Mouse (Mus musculus) left cerebral cortex, postnatal 25 days (tissue): ENCODE results near the gene Adh7. TPM values are rescaled to one million over a fixed set of nuclear protein-coding genes. Genes with fewer than 3 reads are reported as not detected.
A peak's percentile ranks its signal among the peaks of the same experiment; 100 is the strongest.

Experiments
- DNase-seq, 2 experiments: peaks; one replicate each; pipeline ENCODE4 v3.0.0; 2022; ENCODE audit warnings: low spot score in 2 of 2, mixed read lengths in 1 of 2
- intact Hi-C: fragments of 180-260 bp; cut with DNase I; formaldehyde crosslinking; loops from one replicate; pipeline ENCODE4 v1.15.1; 2025
- total RNA-seq, 2 experiments: library from RNA; stranded (reverse); gene quantifications; 2 replicates each; pipeline ENCODE4 v1.2.3; 2021

Adh7 gene
- total RNA-seq, result not detected

DNA sequence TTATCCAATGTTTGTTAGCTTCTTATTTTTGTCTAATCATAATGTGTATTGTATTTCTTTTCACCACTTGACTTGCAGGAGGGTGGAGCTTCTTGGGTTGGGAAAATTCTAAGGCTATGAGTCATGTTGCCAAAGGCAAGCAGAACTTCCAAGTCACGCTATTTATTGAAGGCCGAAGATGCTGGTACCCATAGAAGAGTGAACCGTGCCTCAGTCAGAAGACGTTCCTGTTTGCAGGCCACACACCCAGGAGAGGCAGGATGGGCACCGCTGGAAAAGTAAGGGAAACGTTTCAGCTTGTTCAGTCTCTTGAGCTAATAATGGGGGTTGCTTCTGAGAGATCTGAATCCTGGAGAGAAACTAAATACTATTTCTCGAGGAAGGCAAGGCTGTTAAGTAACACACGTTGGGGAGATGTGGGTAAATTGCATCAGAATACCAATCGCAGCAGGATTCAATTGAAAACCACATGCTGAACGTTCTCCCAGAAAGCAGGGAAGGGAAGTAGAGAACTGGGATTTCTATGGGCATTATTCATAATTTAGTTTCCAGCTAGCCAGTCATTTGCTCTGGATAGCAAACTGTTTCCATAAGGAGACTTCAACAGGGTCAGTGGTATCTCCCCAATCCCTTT is at the start of gene Adh7:
Adh7 (plus strand) TSS at position 130 of the 634 bp plus-strand sequence.
- DNase-seq, result no peak
- intact Hi-C loops, result no loop called here

DNA sequence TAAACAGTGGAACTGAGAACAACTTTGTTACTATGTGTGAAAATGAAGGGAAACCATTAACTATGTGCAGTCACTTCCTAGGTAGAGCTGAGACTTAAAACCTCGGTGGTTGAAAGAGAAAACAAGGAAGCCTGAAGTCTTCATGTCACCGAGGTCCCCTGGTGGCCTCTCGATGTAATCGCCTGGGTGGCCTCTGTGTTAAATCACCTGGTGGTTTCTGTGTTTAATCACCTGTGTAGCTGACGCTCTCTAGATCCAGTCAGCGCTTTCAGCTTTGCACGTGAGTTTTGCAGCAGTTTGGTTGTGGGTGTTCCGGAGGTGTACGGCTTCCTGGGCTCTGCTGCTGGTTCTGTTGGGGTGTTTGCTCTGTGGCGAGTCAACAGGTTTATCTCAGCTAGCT is 44.3 kb upstream of the Adh7 start:
- peak in 1 of 2 experiments; percentile 6 for DNase-seq
- intact Hi-C loops, result no loop called here

DNA sequence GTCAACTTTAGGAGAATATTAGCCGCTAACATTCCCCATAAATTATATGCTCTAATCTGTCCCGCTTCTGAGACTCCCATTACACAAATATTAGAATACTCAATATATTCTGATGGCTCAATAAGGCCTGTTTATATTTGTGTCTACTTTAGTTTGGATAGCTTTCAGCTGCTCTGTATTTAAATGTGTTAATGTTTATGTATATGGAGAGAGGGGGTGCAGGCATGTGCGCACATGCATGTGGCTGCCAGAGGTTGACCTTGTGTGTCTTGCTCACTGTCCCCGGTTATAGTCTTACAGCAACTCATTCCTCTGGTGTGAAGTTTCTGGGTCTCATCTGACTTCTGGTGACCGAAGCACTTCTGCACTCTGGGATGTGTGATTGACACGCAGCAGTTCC is 42.0 kb upstream of the Adh7 start:
- intact Hi-C loops, result no loop called here

DNA sequence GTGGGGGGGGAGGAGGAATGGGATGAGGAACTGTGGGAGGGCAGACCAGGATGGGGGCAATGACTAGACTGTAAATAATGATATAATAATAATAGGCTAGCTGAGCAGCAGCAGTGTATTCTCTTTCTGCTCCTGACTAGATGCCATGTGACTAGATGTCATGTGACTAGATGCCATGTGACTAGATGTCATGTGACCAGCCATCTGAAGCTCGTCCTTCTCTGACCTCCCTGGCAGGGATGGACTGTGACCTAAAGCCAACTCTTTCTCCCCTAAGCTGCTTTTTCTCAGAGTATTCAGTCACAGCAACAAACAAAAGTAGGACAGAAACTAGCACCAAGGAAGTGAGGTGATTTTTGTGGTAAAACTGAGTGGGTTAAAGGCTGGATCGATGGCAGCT is 35.5 kb upstream of the Adh7 start:
- intact Hi-C loops, result no loop called here
- no peak for DNase-seq

More for the DNA sequence above, 42.0 kb upstream of the Adh7 start:
- no peak for DNase-seq

DNA sequence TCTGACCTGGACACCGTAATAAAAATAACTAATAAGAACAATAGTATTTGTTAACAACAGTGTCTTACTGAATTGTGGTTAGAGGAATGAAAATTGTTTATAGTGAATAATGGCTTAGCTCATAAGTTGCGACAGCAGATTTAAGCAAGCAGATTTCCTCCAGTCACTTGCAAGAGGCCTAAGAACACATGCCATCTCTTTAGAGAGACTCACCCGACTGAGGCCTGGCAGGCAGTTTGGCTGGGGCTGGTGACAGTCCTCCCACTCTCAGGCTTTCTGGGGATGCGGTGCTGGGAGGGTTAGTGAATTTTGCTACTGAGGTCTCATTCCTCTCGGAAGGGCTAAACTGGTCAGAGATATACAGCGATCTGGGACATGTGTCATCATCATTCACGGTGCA is 34.2 kb upstream of the Adh7 start:
- DNase-seq, result no peak
- intact Hi-C loops, result no loop called here

DNA sequence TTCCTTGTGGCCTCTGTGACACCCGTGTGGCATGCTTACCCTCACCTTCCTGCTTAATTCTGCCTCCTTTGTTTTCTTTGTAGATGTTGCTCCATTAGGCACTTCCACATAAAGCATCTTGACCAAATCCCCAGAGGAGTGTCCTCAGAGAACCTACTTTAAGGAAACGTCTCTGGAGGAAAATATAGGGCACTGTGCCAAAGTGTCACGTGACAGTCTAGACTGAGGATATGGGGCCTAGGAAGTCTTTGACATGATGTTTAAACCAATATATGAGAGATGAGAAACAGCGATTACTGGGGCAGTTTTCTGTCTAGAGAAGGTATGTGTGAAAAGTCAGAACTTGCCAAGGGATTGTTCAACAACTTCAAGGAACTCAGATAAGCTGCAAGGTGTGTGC is 32.3 kb upstream of the Adh7 start:
- intact Hi-C loops, result no loop called here
- no peak for DNase-seq

DNA sequence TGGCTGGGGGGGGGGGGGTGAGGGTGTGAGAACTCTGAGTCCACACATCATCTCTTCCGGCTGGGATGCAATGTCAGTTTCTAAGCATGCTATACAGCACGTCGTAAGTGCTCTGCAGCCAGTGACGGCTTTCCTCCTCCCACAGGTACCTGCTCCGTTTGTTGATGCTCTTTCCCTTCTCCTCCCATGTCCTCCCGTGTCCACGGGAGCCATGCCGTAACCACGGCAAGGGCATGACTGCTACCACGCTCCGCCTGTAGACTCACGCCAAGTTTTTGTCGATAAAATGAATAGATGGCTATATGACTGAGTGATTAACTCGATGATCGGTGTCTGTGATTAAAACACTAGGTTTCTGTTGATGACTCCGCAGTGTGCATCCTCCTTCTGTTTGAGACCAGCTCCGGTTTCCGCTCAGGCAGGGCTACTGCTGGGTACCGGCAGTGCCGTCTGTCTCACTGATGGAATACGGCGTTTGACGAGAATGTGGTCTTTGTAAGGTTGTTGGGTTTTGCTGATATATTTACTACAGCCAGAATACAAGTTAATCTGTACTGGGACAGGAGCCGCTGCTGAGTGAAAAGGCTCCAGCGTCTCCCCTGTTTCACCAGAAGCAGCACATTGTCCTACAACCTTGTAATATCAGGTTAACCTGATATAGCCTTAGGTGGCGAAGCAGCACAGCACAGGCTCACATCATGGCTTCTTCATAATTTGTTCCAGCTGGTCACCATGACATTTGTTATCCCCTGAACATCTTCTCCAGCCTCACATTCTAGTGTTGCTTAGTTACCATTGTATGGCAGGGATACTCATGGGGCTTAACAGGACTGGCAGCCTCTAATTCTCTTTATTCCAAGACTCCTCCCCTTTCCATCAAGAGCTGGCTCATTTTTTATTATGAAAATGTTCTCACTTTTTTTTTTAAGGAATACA is 31.3 kb upstream of the Adh7 start:
- DNase-seq, result no peak
- intact Hi-C loops, result no loop called here

DNA sequence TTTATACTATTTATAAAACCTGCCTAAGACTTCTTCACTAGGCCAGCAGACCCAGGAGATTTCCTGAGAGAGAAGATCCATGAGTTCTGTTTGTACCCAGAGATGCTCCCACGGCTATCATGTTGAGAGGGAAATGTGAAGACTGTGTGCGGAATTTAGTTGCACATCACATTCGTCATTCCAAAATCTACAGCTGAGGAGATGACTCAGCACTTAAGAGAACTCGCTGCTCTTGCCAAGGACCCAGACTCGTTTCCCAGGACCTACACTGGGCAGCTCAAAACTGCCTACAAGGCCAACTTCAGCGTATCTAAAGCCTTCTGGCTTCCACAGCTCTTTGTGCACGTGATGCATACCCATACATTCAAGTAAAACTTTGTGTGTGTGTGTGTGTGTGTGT is 25.3 kb upstream of the Adh7 start:
- intact Hi-C loops, result no loop called here
- peak in 1 of 2 experiments; percentile 47 for DNase-seq

DNA sequence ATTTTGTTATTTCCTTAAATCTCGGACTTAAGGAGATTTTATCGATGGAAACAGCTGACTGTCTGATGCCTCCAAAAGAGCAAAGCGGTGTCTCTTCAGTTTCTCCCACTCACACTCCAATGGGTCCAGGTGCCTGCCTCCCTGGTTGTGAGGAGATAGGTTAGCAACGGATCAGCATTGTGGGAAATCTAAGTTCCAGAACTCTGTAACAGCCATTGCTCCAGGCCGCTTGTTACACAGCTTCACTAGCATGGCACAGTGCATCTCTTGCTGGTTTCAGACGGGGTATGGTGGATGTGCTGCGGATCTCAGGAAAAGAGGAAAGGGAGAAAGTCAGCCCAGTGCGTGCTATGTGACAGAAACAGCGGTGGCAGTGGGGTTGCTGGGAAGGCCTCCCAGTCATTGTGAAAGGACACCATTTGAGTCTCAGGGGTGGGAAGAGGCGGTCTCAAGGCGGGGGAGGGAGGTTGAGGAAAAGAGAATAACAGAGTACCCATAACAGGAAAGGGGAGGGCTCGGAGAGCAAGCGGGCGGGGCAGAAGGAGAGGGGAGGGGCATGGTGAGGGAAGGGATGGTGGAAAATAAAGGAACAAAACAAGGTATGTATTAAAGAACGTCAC is 23.8 kb upstream of the Adh7 start, which contains the start of gene 4930579F01Rik:
4930579F01Rik (minus strand) TSS at position 143 of the 620 bp plus-strand sequence.
- DNase-seq, result no peak
- intact Hi-C loops, result no loop called here

DNA sequence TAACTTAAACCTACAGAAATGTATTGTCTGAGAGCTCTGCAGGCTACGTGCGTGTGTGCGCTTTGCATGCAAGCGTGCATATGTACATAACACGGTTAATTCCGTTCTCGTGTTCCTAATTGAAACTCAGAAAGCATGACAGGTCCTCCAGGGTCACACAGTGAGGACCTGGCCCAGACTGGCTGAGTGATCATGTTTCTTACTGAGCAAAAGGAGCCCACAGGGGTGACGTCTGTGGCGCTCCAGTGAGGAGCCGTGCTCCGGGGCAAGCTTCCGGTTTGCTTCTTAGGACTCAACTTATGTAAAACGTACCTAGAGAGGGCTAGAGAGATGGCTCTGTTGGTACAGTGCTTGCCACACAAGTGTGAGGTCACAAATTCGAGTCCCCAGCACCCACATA is 20.5 kb upstream of the Adh7 start:
- intact Hi-C loops, result no loop called here
- no peak for DNase-seq

DNA sequence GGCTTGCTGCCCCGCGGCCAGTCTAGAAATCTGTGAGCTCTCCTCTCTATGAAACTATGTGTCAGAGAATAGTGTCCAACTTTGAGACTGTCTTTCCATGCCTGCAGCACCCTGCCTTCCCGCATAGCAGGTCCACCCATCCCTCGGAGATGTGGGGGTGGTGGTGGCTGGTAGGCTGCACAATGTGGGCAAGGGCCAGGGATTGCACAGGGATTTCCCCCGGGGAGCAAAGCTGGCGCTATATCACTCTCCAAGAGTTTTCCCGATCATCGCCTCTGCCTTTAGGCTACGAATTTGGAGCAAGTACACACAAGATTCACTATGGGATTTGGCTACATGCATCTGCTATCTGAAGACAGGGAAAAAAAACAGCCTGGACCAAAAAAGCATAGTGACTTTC is 20.0 kb upstream of the Adh7 start:
- intact Hi-C loops, result no loop called here
- DNase-seq, result peak in 1 of 2 experiments; percentile 6

DNA sequence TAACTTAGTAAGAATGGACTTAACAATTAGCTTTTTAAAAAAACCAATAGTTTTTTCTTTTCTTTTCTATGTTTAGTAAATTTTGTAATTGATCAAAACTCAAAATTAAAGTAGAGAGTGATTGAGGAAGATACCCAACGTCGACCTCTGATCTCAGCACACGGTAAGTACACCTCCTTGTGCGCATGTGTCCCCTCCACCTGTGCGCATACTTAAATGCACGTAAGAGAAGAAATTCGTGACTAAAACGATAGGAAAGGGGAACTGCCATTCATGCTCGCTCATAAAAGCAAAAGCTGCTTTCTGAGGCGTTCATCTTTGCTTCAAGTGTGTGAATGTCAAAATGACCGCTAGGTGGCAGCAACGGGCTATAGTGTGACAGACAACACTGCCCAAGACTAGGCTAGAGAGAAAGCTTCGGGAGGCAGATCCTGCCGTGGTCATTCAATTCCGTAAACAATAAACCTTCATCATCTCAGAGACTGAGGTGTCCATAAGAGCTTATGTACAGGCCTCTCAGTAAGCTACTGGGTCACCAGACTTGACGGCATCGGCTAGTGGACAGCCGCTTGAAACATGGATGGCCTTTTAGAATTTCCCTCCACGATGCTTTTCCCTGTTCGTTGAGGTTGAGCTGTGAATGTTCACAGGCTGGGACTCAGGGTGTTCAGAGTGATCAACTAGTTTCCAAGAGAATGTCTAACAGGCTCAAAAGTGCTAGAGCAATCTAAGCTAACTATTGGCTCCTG is 19.4 kb upstream of the Adh7 start:
- intact Hi-C loops, result loop anchor here (1.0 kb wide), 2 partner anchors 207 to 234 kb away; no protein-coding TSS in a partner anchor
- peak; percentile 91 to 94 for DNase-seq

DNA sequence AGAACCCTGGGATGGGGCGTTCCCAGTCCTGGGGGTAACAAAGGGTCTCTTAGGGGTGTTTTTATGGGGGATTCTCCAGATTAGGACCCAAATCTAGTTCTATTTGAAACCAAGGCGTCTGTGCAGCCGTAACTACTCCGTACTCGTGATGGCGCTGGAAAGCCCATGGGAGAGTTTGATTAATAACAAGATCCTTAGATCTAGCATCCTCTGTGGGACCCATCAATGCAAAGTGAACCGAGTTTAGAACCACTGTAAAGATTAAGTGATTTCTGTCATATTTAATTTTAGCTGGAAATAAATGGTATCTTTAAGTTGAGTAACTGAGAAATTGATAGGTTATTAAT is 18.9 kb upstream of the Adh7 start:
- no peak for DNase-seq
- intact Hi-C loops, result loop anchor here (1.0 kb wide), 2 partner anchors 207 to 234 kb away; no protein-coding TSS in a partner anchor

DNA sequence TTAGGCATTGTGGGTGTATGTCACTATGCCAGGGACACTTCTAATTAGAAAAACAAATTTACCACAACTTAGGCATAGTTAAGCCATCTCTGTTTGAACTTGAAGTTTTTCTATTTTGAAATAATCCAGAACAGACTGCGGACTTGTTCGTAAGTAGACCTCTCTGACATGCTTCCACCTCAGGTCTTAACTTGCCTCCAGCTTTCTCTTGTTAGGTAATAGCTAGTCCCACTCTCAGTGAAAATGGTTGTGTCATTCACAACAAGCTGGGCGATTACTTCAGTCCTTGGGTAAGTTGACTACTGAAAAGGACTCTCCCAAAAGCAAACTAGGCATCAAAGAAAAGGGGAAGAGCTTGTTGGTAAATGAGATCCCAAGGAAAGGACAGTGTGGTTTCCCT is 8.7 kb upstream of the Adh7 start:
- no peak for DNase-seq
- intact Hi-C loops, result no loop called here

DNA sequence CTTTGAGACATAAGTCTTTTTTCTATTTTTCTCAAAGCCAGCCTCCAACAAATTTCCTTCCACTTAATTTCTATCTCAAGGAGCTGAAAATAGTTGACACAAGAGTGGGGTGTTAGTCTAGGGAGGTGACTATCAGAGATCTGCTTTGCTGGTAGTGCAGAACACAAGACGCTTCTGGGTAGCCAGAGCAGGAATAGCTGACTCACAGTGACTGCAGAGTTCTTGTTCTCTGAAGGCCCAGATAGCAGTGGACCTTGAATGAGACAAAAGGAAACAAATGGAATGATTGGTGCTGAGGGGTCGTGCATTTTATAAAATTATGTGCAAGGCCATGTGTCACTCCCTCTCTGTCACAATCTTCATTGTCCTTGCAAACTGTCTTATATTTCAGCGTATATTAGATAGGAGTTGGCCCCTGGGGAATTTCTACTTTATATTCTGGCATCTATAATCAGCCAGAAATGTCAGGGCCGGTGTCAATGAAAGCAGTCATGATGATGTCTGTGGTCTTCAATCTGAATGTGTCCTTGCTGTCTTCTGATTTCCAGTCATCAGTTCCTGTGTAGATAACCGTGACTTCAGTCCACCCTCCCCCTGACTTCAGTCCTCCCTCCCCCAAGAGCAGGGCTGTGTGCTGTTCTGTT is 7.0 kb upstream of the Adh7 start:
- no peak for DNase-seq
- intact Hi-C loops, result no loop called here

DNA sequence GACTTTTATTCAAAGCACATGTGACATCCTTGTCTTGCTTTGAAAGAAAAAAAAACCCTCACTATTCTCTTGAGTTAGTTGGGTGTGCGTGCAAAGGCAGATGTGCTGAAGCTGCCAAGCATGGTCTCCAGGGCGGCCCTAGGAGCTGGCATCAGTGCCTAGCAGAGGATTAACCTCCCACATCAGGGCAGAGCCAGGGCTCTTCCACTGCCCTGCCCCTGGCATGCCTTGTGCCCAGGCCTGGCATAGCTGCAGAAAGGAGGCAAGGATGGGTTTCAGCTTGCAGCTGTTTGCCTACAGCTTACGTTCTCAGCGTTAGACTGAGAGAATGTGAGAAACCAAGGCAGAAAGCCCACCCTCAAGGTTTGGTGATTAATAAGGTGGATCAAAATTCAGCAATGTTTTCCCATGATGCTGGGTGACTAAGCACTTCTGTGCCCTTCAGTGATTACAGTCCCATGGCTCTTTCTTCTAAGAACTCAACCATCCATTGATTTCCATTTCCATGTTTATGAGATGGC is 5.1 kb upstream of the Adh7 start:
- DNase-seq, result no peak
- intact Hi-C loops, result no loop called here

DNA sequence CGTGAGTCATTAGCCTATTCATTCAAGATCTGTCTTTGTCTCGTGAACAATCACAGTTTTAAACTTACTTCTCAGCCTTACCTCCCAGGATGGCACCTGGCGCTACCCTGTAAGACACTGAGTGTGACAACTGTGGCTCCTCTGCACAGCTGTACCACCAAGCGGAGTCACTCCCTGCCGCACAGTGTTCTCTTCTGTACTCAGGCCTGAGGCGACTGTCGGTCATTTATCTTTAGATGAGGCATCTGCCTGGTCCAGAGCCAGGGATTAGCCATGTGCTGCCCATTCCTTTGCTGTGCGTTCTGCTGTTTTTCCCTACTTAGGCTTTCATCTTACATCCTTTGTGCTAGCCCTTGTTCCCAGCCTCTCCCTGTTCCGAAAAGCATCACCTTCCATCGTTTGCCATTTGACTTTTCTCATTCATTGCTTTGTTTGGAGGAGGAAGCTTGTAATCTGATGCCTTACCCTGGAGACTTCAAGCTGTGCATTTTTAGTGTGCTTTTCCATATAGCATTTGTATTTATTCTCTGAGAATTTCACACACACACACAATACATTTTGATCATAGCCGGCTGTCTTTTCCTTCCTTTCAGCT is 2.1 kb upstream of the Adh7 start:
- intact Hi-C loops, result no loop called here
- no peak for DNase-seq

DNA sequence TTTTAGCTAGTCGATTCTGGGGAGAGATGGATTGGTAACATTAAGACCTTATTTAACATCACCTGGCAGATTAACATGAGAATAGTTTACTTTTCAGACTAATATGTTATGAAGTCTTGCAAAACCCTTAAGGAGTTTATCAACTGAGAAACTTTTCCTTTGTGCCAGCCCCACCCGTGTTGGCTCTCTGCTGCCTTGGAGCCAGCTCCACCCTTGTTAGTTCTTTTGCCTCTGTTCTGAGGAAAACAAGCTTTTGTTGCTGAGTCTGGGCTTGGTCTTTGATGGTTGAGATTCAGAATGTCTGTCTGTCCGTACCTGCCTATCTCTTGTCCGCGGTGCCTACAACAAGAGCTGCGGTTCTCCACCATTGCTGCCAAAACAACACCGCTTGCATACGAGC is 1.5 kb upstream of the Adh7 start:
- DNase-seq, result no peak
- intact Hi-C loops, result no loop called here

DNA sequence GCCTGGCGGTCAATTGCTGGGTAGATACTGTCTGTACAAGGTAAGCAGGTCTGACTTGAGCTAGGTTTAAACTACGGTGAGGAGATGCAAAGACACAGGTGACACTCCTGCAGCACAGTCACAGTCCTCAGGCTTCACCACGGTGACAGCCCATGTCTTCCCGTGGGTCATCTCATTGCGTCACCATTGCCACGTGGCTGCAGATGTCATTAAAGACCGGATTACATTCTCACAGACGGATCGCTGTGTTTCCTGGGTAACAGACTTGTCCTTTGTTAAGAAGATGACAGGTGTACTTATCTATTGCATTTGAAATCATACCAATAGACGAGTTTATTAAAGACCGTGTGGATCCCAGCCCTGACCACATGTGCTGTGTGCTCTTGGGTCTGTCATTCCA is 3.6 kb downstream of the Adh7 start:
- DNase-seq, result no peak
- intact Hi-C loops, result loop anchor here (5.0 kb wide), 2 partner anchors 186 to 211 kb away; no protein-coding TSS in a partner anchor
